Mouse (Mus musculus) olfactory bulb, adult 2 months (tissue): ENCODE results near the gene Gm42715. TPM values are rescaled to one million over a fixed set of nuclear protein-coding genes. Genes with fewer than 3 reads are reported as not detected.

Experiments used
- H3K27ac ChIP-seq: fragments of 200-500 bp; 2 replicates; pipeline ENCODE4 v1.5.1; 2012; ENCODE audit warnings: low read depth, low read length; ENCODE audit not compliant: insufficient read depth
- H3K4me1 ChIP-seq: fragments of 200-500 bp; 2 replicates; pipeline ENCODE4 v1.6.1; 2012; ENCODE audit warnings: low read length; ENCODE audit not compliant: control insufficient read depth, insufficient read depth
- H3K4me3 ChIP-seq: fragments of 200-500 bp; 2 replicates; pipeline ENCODE4 v1.5.1; 2012; ENCODE audit warnings: mild to moderate bottlenecking, low read depth, low read length, moderate library complexity; ENCODE audit not compliant: insufficient read depth
- CTCF ChIP-seq: fragments of 200-500 bp; IDR thresholded peaks from 2 replicates; pipeline ENCODE4 v1.5.1; 2012; ENCODE audit warnings: low read depth, mild to moderate bottlenecking, low read length, moderate library complexity; ENCODE audit not compliant: insufficient read depth
- POLR2A ChIP-seq: fragments of 200-500 bp; IDR thresholded peaks from 2 replicates; pipeline ENCODE4 v1.6.1; 2012; ENCODE audit warnings: mild to moderate bottlenecking, low read depth, low read length, moderate library complexity; ENCODE audit not compliant: insufficient read depth
- WGBS: fragments of 180-500 bp; shearing (Covaris S2); methylation state at CpG from one replicate; pipeline ENCODE4 v1.1.7; 2018; 5-methylcytosine and 5-hydroxymethylcytosine counted together
- polyA plus RNA-seq: library from polyadenylated mRNA; stranded (reverse); fragments of >200 nt; gene quantifications from 2 replicates; pipeline ENCODE4 v1.2.4, GENCODE M21; 2012; ENCODE audit warnings: low replicate concordance; ENCODE audit not compliant: missing spikeins, insufficient read depth, insufficient read length

Gene Gm42715
- polyA plus RNA-seq, 1 experiment, result not detected

- Histone ChIP-seq H3K27ac (no peak overlapping the region), H3K4me3 (no peak overlapping the region), H3K4me1 (no peaks in the 10 kb centered on the region)
- 90% methylated on average over 10 of the region's 10 CpGs for WGBS
- TF ChIP-seq CTCF (no peak), POLR2A (no peak)
Measured at GRCm38 (mm10) chr7:127604256-127604655, 84.9 kb downstream of the Gm42715 start.

GRCm38 (mm10) chr7:127607150-127607549 lies 87.8 kb downstream of the Gm42715 start:
- H3K4me1 ChIP-seq, result no peaks in the 10 kb centered on the region
- 76% methylated on average over 6 of the region's 6 CpGs for WGBS

GRCm38 (mm10) chr7:127611011-127611410 lies 91.6 kb downstream of the Gm42715 start:
- H3K27ac ChIP-seq, result no peak overlapping the region
- TF ChIP-seq POLR2A (no peak), CTCF (no peak)
- H3K4me1 ChIP-seq, result peaks cover 10% of the 10 kb centered on the region; the same call in 1 of the 2 replicates
- no peak overlapping the region for H3K4me3 ChIP-seq
- WGBS, result 98% methylated on average over 29 of the region's 29 CpGs

More at GRCm38 (mm10) chr7:127607150-127607549, 87.8 kb downstream of the Gm42715 start:
- H3K27ac ChIP-seq, result no peak overlapping the region
- no peak overlapping the region for H3K4me3 ChIP-seq
- no peak for TF ChIP-seq POLR2A
- no peak for TF ChIP-seq CTCF

GRCm38 (mm10) chr7:127611561-127611960 lies 92.2 kb downstream of the Gm42715 start:
- Histone ChIP-seq H3K27ac (no peak overlapping the region), H3K4me1 (peaks cover 12% of the 10 kb centered on the region; the same call in 1 of the 2 replicates), H3K4me3 (no peak overlapping the region)
- 96% methylated on average over 26 of the region's 26 CpGs for WGBS
- no peak for TF ChIP-seq POLR2A
- no peak for TF ChIP-seq CTCF

- TF ChIP-seq POLR2A (no peak), CTCF (no peak)
- 79% methylated on average over 8 of the region's 8 CpGs for WGBS
- H3K27ac ChIP-seq, result no peak overlapping the region
- H3K4me1 ChIP-seq, result peaks cover 19% of the 10 kb centered on the region
- H3K4me3 ChIP-seq, result no peak overlapping the region
Measured at GRCm38 (mm10) chr7:127613501-127613900, 94.1 kb downstream of the Gm42715 start.

GRCm38 (mm10) chr7:127614091-127614490 lies 94.7 kb downstream of the Gm42715 start:
- 15% methylated on average over 8 of the region's 8 CpGs for WGBS
- no peak overlapping the region for H3K27ac ChIP-seq

GRCm38 (mm10) chr7:127614511-127614890 lies 95.1 kb downstream of the Gm42715 start:
- under 1% methylated on average over 44 of the region's 44 CpGs for WGBS
- Histone ChIP-seq H3K4me1 (peaks cover 20% of the 10 kb centered on the region), H3K27ac (no peak overlapping the region)

More at GRCm38 (mm10) chr7:127614091-127614490, 94.7 kb downstream of the Gm42715 start:
- Histone ChIP-seq H3K4me3 (peak overlapping the region; percentile 95), H3K4me1 (peaks cover 20% of the 10 kb centered on the region)
- TF ChIP-seq POLR2A (no peak), CTCF (no peak)

GRCm38 (mm10) chr7:127614891-127615843 lies 95.8 kb downstream of the Gm42715 start, which contains the start of gene Zfp629:
Gene Zfp629 (minus strand): TSS chr7:127615797.
- Histone ChIP-seq H3K27ac (peak within 1 kb of the TSS; percentile 74), H3K4me1 (peaks cover 20% of the 10 kb centered on the region), H3K4me3 (peak within 1 kb of the TSS; percentile 95)
- TF ChIP-seq CTCF, result no peak
- TF ChIP-seq POLR2A, result no peak
- 2% methylated on average over 41 of the region's 50 CpGs for WGBS

More at GRCm38 (mm10) chr7:127614511-127614890, 95.1 kb downstream of the Gm42715 start:
- peak overlapping the region; percentile 95 for H3K4me3 ChIP-seq
- TF ChIP-seq POLR2A, result no peak
- TF ChIP-seq CTCF, result no peak

GRCm38 (mm10) chr7:127616336-127616735 lies 97.0 kb downstream of the Gm42715 start:
- no peak for TF ChIP-seq POLR2A
- TF ChIP-seq CTCF, result no peak
- H3K4me3 ChIP-seq, result no peak overlapping the region
- WGBS, result 21% methylated on average over 1 of the region's 1 CpGs
- H3K4me1 ChIP-seq, result peaks cover 20% of the 10 kb centered on the region
- no peak overlapping the region for H3K27ac ChIP-seq

Other genes with a start within 250 kb of the Gm42715 start
- not detected in 2 replicates for gene Sephs2, start 245.5 kb upstream of the Gm42715 start, polyA plus RNA-seq
- gene Itgal, start 223.3 kb upstream of the Gm42715 start, polyA plus RNA-seq, result 156 TPM in 1 of 2 replicates, not detected in the other
- not detected in 2 replicates for gene Zfp768, start 174.0 kb upstream of the Gm42715 start, polyA plus RNA-seq
- not detected in 2 replicates for gene Zfp747, start 143.5 kb upstream of the Gm42715 start, polyA plus RNA-seq
- gene 9130019O22Rik, start 132.4 kb upstream of the Gm42715 start, polyA plus RNA-seq, result not detected in 2 replicates
- gene E430018J23Rik, start 126.0 kb upstream of the Gm42715 start, polyA plus RNA-seq, result not detected in 2 replicates
- gene Zfp764, start 112.8 kb upstream of the Gm42715 start, polyA plus RNA-seq, result not detected in 2 replicates
- not detected in 2 replicates for gene Zfp688, start 97.5 kb upstream of the Gm42715 start, polyA plus RNA-seq
- gene Zfp689, start 70.4 kb upstream of the Gm42715 start, polyA plus RNA-seq, result not detected in 2 replicates
- gene Prr14, start 60.0 kb upstream of the Gm42715 start, polyA plus RNA-seq, result not detected in 2 replicates
- gene Fbrs, start 40.4 kb upstream of the Gm42715 start, polyA plus RNA-seq, result not detected in 2 replicates
- gene Srcap, start 7.6 kb upstream of the Gm42715 start, polyA plus RNA-seq, result 110 and 137 TPM in 2 replicates
- gene Tmem265, start 41.8 kb downstream of the Gm42715 start, polyA plus RNA-seq, result not detected in 2 replicates
- not detected in 2 replicates for gene Phkg2, start 53.8 kb downstream of the Gm42715 start, polyA plus RNA-seq
- not detected in 2 replicates for gene Ccdc189, start 69.0 kb downstream of the Gm42715 start, polyA plus RNA-seq
- 81.5 TPM in 1 of 2 replicates, not detected in the other for gene Rnf40, start 69.2 kb downstream of the Gm42715 start, polyA plus RNA-seq
- not detected in 2 replicates for gene Zfp629, start 96.2 kb downstream of the Gm42715 start, polyA plus RNA-seq
- gene Bcl7c, start 189.3 kb downstream of the Gm42715 start, polyA plus RNA-seq, result not detected in 2 replicates
- not detected in 2 replicates for gene Ctf1, start 193.2 kb downstream of the Gm42715 start, polyA plus RNA-seq
- gene Ctf2, start 212.6 kb downstream of the Gm42715 start, polyA plus RNA-seq, result not detected in 2 replicates
- not detected in 2 replicates for gene Fbxl19, start 225.0 kb downstream of the Gm42715 start, polyA plus RNA-seq